Mouse (Mus musculus) granulocyte monocyte progenitor cell, adult 5-6 weeks (primary cell): ENCODE results near the gene Usp5. TPM values are rescaled to one million over a fixed set of nuclear protein-coding genes. Genes with fewer than 3 reads are reported as not detected.

Experiments used
- ATAC-seq: replicated peaks from 2 replicates; pipeline ENCODE4 v1.8.0; 2016; ENCODE audit warnings: mild to moderate bottlenecking, moderate TSS enrichment, inconsistent platforms; ENCODE audit not compliant: poor library complexity, severe bottlenecking
- total RNA-seq, 2 experiments: library from RNA; stranded (forward) in 1 of 2; stranded (reverse) in 1 of 2; fragments of 200-712, 200-1000 nt in 1 of 2; fragments of >200 nt in 1 of 2; fragmentation: Nextera tagmentation in 1 of 2; gene quantifications; 2 replicates each; pipeline ENCODE4 v1.2.3; 2014 to 2017

Usp5 gene
- 88.8 and 89.4 TPM in 2 replicates for total RNA-seq (2014; fragmentation: Nextera tagmentation)
- 93.5 and 98.6 TPM in 2 replicates for total RNA-seq (2017)

GRCm38 (mm10) chr6:124828868-124829798, at the start of gene Usp5, which contains the start of gene Cdca3:
TSS of gene Usp5 (minus strand) at chr6:124829484.
TSS of gene Cdca3 (plus strand) at chr6:124829547.
- ATAC-seq = peak; percentile 71

- peak; percentile 80 for ATAC-seq
Observed at GRCm38 (mm10) chr6:124874348-124874747, 45.1 kb upstream of the Usp5 start.

DNA sequence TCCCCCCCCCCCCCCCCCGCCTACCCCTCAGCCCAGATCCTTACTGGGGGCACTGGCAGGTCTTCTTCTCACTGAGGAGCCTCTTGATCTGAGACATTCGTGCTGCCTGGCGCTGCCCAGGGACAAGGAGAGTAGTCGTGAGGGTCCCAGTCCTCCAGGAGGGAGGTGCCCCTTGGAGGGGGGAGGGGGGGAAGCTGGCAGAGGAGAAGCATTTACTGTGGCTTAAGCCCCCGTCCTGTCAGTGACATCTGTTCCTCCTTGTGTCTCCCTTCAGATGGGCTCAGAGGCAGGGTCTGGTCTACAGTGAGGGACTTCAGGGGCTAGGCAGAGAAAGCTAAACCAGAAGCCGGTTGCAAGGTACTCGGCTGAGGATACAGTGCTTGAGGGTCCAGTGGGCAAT, 37.3 kb upstream of the Usp5 start:
- no peak for ATAC-seq

DNA sequence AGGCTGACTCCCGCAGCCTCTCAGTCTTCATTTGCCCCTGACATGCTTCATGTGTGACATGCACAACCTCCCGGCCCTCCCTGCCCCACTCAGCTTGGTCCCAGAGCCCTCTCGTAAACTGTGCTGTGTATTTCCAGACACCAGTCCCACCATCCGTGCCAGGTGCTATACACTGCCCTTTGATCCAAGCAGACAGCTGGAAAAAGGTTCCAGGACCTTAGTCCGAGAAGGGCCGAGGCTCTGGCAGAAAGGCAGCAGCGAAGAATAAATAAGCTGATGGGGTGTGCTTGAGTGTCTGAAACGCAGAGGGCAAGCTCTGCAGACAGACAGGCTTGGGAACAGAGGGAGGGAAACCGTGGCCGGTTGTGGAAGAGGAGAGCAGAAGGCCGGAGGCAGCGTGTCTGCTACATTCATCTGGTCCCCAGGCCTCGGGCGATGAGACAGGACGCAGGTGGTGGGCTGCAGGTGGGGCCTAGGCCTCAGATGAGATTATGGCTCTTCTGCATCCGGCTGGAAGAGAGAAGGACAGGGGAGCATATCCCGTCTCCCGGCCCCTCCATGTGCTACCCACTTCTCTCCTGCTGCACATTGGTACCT, 36.6 kb upstream of the Usp5 start:
- ATAC-seq = no peak

GRCm38 (mm10) chr6:124863658-124864298, 34.5 kb upstream of the Usp5 start, which contains the start of gene Gpr162:
TSS of gene Gpr162 (minus strand) at chr6:124863983.
- ATAC-seq = peak; percentile 54

GRCm38 (mm10) chr6:124863125-124863657, 33.9 kb upstream of the Usp5 start:
- ATAC-seq = no peak

GRCm38 (mm10) chr6:124862406-124863124, 33.3 kb upstream of the Usp5 start:
- ATAC-seq = no peak

DNA sequence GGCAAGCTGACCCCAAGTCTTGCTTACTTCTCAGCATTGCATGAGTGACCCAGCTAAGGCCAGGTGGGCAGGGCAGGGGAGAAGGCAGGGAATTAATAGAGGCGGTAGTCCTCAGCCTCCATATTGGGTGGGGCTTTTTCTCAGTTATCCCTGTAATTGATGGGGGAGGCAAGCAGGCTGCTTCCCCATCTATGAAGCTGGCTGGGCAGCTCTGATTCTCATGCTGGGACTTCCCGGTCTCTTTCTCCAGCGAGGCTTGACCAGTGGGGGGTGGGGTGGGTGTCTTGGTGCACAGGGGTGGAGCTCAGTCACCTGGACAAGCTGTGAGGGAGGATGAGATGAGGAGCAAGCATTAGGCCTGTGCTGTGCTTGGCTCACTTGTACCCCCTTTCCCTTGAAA, 32.5 kb upstream of the Usp5 start:
- no peak for ATAC-seq

DNA sequence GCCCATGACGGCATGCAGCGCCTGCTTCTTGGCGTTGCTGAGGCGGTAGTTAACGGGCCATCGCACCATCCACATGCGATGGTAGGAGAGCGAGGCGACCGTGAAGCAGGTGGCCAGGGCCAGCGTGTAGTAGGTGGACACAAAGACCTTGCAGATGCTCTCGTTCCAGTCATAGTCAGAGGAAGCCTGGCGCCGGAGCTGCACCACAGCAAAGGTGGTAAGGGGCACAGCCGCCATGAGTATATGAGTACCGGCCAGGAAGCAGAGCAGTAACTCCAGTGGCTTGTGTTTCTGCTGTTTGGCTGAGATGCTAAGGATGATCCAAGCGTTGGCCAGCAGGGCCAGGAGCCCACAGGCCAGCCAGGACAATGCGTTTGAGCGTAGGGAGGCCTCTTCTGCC, 32.0 kb upstream of the Usp5 start:
- ATAC-seq = no peak

DNA sequence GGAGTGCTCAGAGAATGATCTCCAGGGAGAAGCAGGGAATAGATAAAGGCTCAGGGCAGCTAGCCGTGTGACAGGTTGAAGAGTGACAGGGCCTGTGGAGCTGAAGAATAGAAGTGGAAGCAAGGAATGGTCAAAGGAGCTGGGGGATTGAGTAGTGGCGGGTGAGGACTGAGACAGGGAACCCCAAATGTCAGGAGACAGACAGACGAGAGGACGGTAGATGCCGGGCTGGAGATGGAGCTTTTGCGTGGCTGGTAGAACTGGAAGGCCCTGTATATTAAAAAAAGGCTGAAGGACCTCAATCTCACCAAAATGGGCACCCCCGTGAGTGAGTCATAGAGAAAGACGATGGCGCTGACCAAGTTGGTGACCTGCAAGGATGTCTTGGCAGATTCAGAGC, 31.2 kb upstream of the Usp5 start:
- no peak for ATAC-seq

GRCm38 (mm10) chr6:124859725-124860124, 30.4 kb upstream of the Usp5 start:
- ATAC-seq = peak; percentile 61

- no peak for ATAC-seq
Observed at GRCm38 (mm10) chr6:124858561-124859318, 29.5 kb upstream of the Usp5 start.

DNA sequence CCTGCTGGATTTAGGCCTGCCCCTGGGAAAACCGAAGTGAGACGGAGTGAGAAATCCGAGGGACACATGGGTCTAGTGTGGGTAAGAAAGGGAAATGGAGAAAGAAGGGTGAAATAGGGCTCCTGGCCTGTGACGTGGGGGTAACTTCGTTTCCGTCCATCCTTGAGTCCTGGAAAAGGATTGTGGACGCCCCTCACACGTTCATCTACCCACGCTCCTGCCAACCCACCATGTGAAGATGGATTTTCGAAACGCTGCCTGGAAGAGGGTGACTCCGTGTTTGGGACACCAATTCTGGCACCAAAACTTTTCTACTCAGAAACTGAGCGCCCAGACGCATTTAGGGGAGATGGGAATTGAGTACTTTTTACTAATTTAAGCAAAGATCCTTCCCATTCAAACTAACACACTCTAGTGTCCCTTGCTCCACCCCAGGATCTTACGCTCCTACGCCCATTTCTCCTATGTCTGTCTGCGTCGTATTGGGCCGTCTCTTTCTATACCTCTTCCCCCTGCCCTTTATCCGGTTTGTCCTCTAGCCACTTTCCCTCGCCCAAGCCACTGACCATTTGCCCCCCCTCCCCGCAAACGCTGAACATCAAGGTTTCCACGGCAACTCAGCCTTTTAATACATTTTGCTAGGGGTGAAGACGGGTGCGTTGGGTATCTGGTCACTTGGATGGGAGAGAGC, 28.7 kb upstream of the Usp5 start:
- no peak for ATAC-seq

DNA sequence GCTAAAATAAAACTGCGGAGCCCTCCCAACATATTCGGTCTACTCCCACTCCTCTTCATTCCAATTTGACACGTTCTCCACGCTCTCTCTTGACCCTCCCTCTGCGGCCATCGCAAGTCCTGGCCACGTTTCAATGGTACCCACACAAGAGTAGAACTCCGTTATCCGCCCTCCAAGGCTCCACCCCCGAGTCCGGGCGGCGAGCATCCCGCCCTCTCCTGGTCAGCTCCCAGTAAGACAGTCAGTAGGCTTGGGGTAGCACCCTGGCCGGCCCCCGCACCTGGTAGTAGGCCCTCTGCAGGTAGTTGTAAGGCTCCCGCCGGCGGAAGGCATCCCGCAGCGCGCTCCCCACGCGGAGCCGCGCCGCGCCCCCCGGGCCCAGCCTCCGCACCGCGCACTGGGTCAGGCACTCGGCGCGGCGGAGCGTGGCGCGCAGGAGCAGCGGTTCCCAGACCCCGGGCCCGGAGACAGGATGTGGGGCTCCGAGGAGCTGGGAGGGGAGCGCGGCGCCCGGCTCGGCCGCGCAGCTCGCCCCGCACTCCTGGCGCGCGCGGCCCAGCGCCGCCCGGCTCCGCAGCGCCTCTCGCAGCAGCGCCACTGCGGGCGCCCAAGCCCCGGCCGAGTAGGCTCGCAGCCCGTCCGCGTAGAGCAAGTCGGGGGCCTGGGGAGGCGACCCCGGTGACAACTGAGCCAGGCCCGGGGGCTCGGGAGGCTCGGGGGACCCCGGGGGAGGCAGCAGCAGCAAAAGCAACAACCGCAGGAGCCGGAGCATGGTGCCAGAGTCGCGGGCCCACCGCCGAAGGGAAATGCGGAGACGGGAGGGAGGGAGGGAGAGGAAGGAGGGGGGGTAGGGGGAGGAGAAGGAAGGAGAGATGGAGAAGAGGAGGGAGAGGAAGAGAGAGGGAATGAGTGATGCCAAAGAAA, 27.9 kb upstream of the Usp5 start, which contains the start of gene P3h3:
Gene P3h3, minus strand, starts transcription at position 837 of the 924 bp plus-strand sequence.
- ATAC-seq = peak; percentile 68

DNA sequence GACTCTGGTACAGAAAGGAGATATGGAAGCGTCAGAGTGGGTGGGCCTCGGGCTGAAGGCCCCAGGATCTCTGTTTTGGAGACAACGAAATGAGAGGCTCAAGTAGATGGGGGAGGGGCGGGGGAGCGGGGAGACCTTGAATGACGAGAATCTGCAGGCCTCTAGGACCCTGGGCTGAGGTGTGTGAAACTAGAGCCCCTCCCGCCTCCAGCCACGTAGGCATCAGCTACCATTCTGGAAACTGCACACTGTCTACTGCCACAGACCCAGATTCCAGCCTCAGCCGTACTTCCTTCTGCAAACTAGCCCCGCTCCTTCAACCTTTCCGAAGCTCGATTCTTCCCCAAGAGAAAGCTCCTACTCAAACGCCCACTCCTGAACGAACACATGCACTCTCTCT, 27.0 kb upstream of the Usp5 start:
- no peak for ATAC-seq

GRCm38 (mm10) chr6:124854647-124855046, 25.4 kb upstream of the Usp5 start:
- no peak for ATAC-seq

DNA sequence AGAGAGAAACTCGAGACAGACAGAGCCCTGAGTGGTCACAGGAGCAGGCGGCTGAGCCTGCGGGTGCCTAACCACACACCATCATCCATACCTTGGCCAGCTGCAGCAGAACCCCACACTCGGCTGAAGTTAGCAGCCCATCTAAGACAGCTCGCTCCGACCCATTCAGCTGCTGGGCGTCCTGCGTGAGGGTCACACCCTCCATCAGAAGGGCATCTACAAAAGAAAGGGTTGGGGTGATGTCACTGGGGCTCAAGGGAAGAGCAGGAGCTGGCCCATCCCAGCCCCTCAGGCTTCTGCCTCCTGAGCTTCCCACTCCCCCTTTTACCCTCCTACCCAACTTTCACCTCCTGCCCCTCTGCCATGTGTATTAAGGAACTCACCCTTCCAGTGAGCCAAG, 21.3 kb upstream of the Usp5 start:
- ATAC-seq = no peak

DNA sequence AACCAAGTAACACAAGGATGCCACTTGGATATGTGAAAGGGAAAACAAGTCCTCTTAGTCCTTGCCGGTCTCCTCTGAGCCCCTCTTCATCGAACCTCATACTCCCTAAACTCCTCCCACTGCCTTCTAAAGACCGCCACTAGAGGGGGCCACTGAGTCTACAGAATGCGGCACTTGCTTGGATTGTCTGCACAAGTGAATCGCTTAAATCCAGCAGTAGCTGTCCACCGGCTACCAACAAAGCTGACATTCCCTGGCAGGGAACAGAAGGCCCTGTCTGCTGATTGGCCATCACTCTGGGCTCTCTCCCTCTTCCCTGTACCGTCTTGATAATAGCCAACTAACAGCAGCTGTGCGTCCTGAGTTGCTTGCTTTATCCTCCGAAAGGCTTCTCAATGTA, 18.0 kb upstream of the Usp5 start:
- peak; percentile 96 for ATAC-seq
